Mouse (Mus musculus) lung, postnatal 0 days (tissue): Measurements from ENCODE around the gene Proser3. TPM values are rescaled to one million over a fixed set of nuclear protein-coding genes. Genes with fewer than 3 reads are reported as not detected.

ENCODE experiments used
- ATAC-seq: fragments of 200-750 bp; cut with Nextera tagmentation; 2 replicates; pipeline ENCODE4 v1.8.0; 2017; ENCODE audit warnings: moderate library complexity
- DNase-seq: peaks from one replicate; pipeline ENCODE4 v3.0.0-alpha.2; 2016; ENCODE audit warnings: low spot score
- H3K27ac ChIP-seq: fragments of 300-500 bp; sonication (generic); 2 replicates; pipeline ENCODE4 v1.5.1; 2014; ENCODE audit warnings: antibody characterized with exemption, mild to moderate bottlenecking, low read length, mixed read lengths
- H3K27me3 ChIP-seq: fragments of 300-500 bp; sonication (generic); replicated peaks from 2 replicates; pipeline ENCODE4 v1.6.1; 2014; ENCODE audit warnings: low read length, mixed read lengths; ENCODE audit not compliant: insufficient read depth
- H3K36me3 ChIP-seq: fragments of 300-500 bp; sonication (generic); 2 replicates; pipeline ENCODE4 v1.6.1; 2014; ENCODE audit warnings: low read length, mixed read lengths; ENCODE audit not compliant: insufficient read depth
- H3K4me1 ChIP-seq: fragments of 300-500 bp; sonication (generic); 2 replicates; pipeline ENCODE4 v1.6.1; 2014; ENCODE audit warnings: antibody characterized with exemption, low read depth, low read length, mixed read lengths; ENCODE audit not compliant: insufficient read depth
- H3K4me2 ChIP-seq: fragments of 300-500 bp; sonication (generic); replicated peaks from 2 replicates; pipeline ENCODE4 v1.6.1; 2014; ENCODE audit warnings: low read depth, mild to moderate bottlenecking, low read length, moderate library complexity, mixed read lengths
- H3K4me3 ChIP-seq: fragments of 300-500 bp; sonication (generic); 2 replicates; pipeline ENCODE4 v1.5.1; 2014; ENCODE audit warnings: low read depth, low read length
- H3K9ac ChIP-seq: fragments of 300-500 bp; sonication (generic); replicated peaks from 2 replicates; pipeline ENCODE4 v1.6.1; 2014; ENCODE audit warnings: low read depth, mild to moderate bottlenecking
- H3K9me3 ChIP-seq: fragments of 300-500 bp; sonication (generic); 2 replicates; pipeline ENCODE4 v1.6.1; 2016; ENCODE audit warnings: low read length, mixed read lengths
- CTCF ChIP-seq: IDR thresholded peaks from 2 replicates; pipeline ENCODE4 v1.5.1; 2016; ENCODE audit warnings: antibody characterized with exemption, mild to moderate bottlenecking
- EP300 ChIP-seq: IDR thresholded peaks from 2 replicates; pipeline ENCODE4 v1.6.1; 2016; ENCODE audit warnings: antibody characterized with exemption, mild to moderate bottlenecking, control low read depth
- WGBS: fragments of 180-500 bp; shearing (Covaris S2); extraction: QIAGEN DNeasy Blood & Tissue Kit; methylation state at CpG from one replicate; pipeline ENCODE4 v1.1.7; 2014; 5-methylcytosine and 5-hydroxymethylcytosine counted together
- polyA plus RNA-seq: library from polyadenylated mRNA; unstranded; fragments of >200 nt; fragmentation: Nextera tagmentation; extraction: Ambion mirVana; gene quantifications from 2 replicates; pipeline ENCODE4 v1.2.1, GENCODE M21; 2015

Proser3 gene
- polyA plus RNA-seq, 1 experiment from 2014 or later = 4.4 TPM

GRCm38 (mm10) chr7:30564970-30565571 is 13.0 kb upstream of the Proser3 start, which contains the start of gene Igflr1:
Igflr1 (plus strand) TSS chr7:30565427.
- H3K4me1 ChIP-seq = peaks cover 3% of the 10 kb centered on the region; the same call in 1 of the 2 replicates
- no peak within 1 kb of the TSS for H3K4me2 ChIP-seq
- no peaks in the 10 kb centered on the region for H3K9me3 ChIP-seq
- peaks cover 24% of the 10 kb centered on the region for H3K36me3 ChIP-seq
- ATAC-seq (no peak), DNase-seq (no peak)
- H3K9ac ChIP-seq = no peak within 1 kb of the TSS
- no peak within 1 kb of the TSS for H3K4me3 ChIP-seq
- WGBS = 94% methylated on average over 12 of the region's 12 CpGs
- H3K27me3 ChIP-seq = no peaks in the 10 kb centered on the region
- no peak for TF ChIP-seq CTCF
- no peak for TF ChIP-seq EP300
- H3K27ac ChIP-seq = no peak within 1 kb of the TSS

- 19% methylated on average over 6 of the region's 6 CpGs for WGBS
- ATAC-seq (no peak), DNase-seq (no peak)
- TF ChIP-seq EP300 (no peak), CTCF (no peak)
- Histone ChIP-seq H3K27me3 (no peaks in the 10 kb centered on the region), H3K4me3 (peak overlapping the region; percentile 81), H3K27ac (peak overlapping the region; percentile 95; the same call in 1 of the 2 replicates), H3K36me3 (peaks cover 13% of the 10 kb centered on the region), H3K9me3 (no peaks in the 10 kb centered on the region), H3K9ac (peak overlapping the region; percentile 73), H3K4me1 (peaks cover 6% of the 10 kb centered on the region; the same call in 1 of the 2 replicates), H3K4me2 (peak overlapping the region; percentile 72)
Observed at GRCm38 (mm10) chr7:30563906-30564280, 11.8 kb upstream of the Proser3 start.

- TF ChIP-seq CTCF (peak; percentile 5; the same call in 1 of the 2 replicates), EP300 (no peak)
- peaks cover 7% of the 10 kb centered on the region; the same call in 1 of the 2 replicates for H3K36me3 ChIP-seq
- DNase-seq (peak; percentile 99), ATAC-seq (peak; percentile 88)
- peak within 1 kb of the TSS; percentile 81 for H3K4me3 ChIP-seq
- peak within 1 kb of the TSS; percentile 95 for H3K27ac ChIP-seq
- H3K9ac ChIP-seq = peak within 1 kb of the TSS; percentile 73
- H3K4me2 ChIP-seq = peak within 1 kb of the TSS; percentile 72
- H3K9me3 ChIP-seq = no peaks in the 10 kb centered on the region
- no peaks in the 10 kb centered on the region for H3K27me3 ChIP-seq
- 2% methylated on average over 45 of the region's 45 CpGs for WGBS
- H3K4me1 ChIP-seq = peaks cover 12% of the 10 kb centered on the region; the same call in 1 of the 2 replicates
Observed at GRCm38 (mm10) chr7:30563117-30563905, 11.2 kb upstream of the Proser3 start, which contains the start of the genes U2af1l4, Gm49396 and Psenen. U2af1l4 (plus strand) TSS chr7:30563301. Gm49396 (plus strand) TSS chr7:30563344. Psenen (minus strand) TSS chr7:30563627.

GRCm38 (mm10) chr7:30562526-30563116 is 10.5 kb upstream of the Proser3 start:
- WGBS = under 1% methylated on average over 27 of the region's 27 CpGs
- Histone ChIP-seq H3K9me3 (no peaks in the 10 kb centered on the region), H3K9ac (peak overlapping the region; percentile 73), H3K36me3 (peaks cover 5% of the 10 kb centered on the region; the same call in 1 of the 2 replicates), H3K4me2 (peak overlapping the region; percentile 72), H3K27me3 (no peaks in the 10 kb centered on the region), H3K4me1 (peaks cover 12% of the 10 kb centered on the region; the same call in 1 of the 2 replicates), H3K4me3 (peak overlapping the region; percentile 81), H3K27ac (peak overlapping the region; percentile 68)
- TF ChIP-seq EP300 = no peak
- TF ChIP-seq CTCF = no peak
- no peak for ATAC-seq
- DNase-seq = peak; percentile 36

GRCm38 (mm10) chr7:30560296-30560695 is 8.2 kb upstream of the Proser3 start:
- Histone ChIP-seq H3K4me2 (no peak overlapping the region; the same call in 1 of the 2 replicates), H3K4me1 (peaks cover 12% of the 10 kb centered on the region; the same call in 1 of the 2 replicates), H3K27me3 (no peaks in the 10 kb centered on the region), H3K4me3 (no peak overlapping the region), H3K27ac (no peak overlapping the region), H3K36me3 (peaks cover 15% of the 10 kb centered on the region), H3K9me3 (no peaks in the 10 kb centered on the region), H3K9ac (no peak overlapping the region)
- 61% methylated on average over 2 of the region's 2 CpGs for WGBS
- ATAC-seq (no peak), DNase-seq (peak; percentile 15)
- TF ChIP-seq CTCF = no peak
- no peak for TF ChIP-seq EP300

GRCm38 (mm10) chr7:30559443-30559954 is 7.4 kb upstream of the Proser3 start, which contains the start of gene Lin37:
Lin37 (minus strand) TSS chr7:30559838.
- DNase-seq (peak; percentile 99), ATAC-seq (peak; percentile 89)
- TF ChIP-seq CTCF = no peak
- TF ChIP-seq EP300 = no peak
- H3K4me1 ChIP-seq = peaks cover 12% of the 10 kb centered on the region; the same call in 1 of the 2 replicates
- peak within 1 kb of the TSS; percentile 64 for H3K4me2 ChIP-seq
- no peaks in the 10 kb centered on the region for H3K9me3 ChIP-seq
- peak within 1 kb of the TSS; percentile 57 for H3K27ac ChIP-seq
- WGBS = 1% methylated on average over 20 of the region's 20 CpGs
- peaks cover 14% of the 10 kb centered on the region; the same call in 1 of the 2 replicates for H3K36me3 ChIP-seq
- H3K4me3 ChIP-seq = peak within 1 kb of the TSS; percentile 49
- peak within 1 kb of the TSS; percentile 55 for H3K9ac ChIP-seq
- no peaks in the 10 kb centered on the region for H3K27me3 ChIP-seq
